Mouse (Mus musculus): ENCODE results near the gene Mgmt.

Gene Mgmt

GRCm38 (mm10) chr7:137054343-137054742 lies 159.9 kb downstream of the Mgmt start:
- no peak for DNase-seq (ENCODE audit: inconsistent age in 2 of 2, low spot score in 1 of 2)

- no peak for DNase-seq (ENCODE audit: inconsistent age in 2 of 2, low spot score in 1 of 2)
These were observed 161.7 kb downstream of the Mgmt start for GRCm38 (mm10) chr7:137056126-137056525.

GRCm38 (mm10) chr7:137060488-137060887 lies 166.1 kb downstream of the Mgmt start:
- no peak for DNase-seq (ENCODE audit: inconsistent age in 2 of 2, low spot score in 1 of 2)

GRCm38 (mm10) chr7:137061109-137061508 lies 166.7 kb downstream of the Mgmt start:
- DNase-seq (ENCODE audit: inconsistent age in 2 of 2, low spot score in 1 of 2): no peak

- DNase-seq (ENCODE audit: inconsistent age in 2 of 2, low spot score in 1 of 2): no peak
These were observed 169.8 kb downstream of the Mgmt start for GRCm38 (mm10) chr7:137064255-137064654.

- no peak for DNase-seq (ENCODE audit: inconsistent age in 2 of 2, low spot score in 1 of 2)
These were observed 171.0 kb downstream of the Mgmt start for GRCm38 (mm10) chr7:137065408-137065807.

- DNase-seq (ENCODE audit: inconsistent age in 2 of 2, low spot score in 1 of 2): peak in 1 of 2 experiments; percentile 72
These were observed 171.8 kb downstream of the Mgmt start for GRCm38 (mm10) chr7:137066211-137066610.

GRCm38 (mm10) chr7:137066997-137067396 lies 172.6 kb downstream of the Mgmt start:
- DNase-seq (ENCODE audit: inconsistent age in 2 of 2, low spot score in 1 of 2): no peak

GRCm38 (mm10) chr7:137067758-137068157 lies 173.3 kb downstream of the Mgmt start:
- DNase-seq (ENCODE audit: inconsistent age in 2 of 2, low spot score in 1 of 2): no peak

- peak; percentile 43 to 84 for DNase-seq (ENCODE audit: inconsistent age in 2 of 2, low spot score in 1 of 2)
These were observed 174.4 kb downstream of the Mgmt start for GRCm38 (mm10) chr7:137068796-137069195.

- peak in 1 of 2 experiments; percentile 60 for DNase-seq (ENCODE audit: inconsistent age in 2 of 2, low spot score in 1 of 2)
These were observed 175.4 kb downstream of the Mgmt start for GRCm38 (mm10) chr7:137069768-137070167.

- no peak for DNase-seq (ENCODE audit: inconsistent age in 2 of 2, low spot score in 1 of 2)
These were observed 176.9 kb downstream of the Mgmt start for GRCm38 (mm10) chr7:137071346-137071745.

- no peak for DNase-seq (ENCODE audit: inconsistent age in 2 of 2, low spot score in 1 of 2)
These were observed 179.5 kb downstream of the Mgmt start for GRCm38 (mm10) chr7:137073878-137074277.

- no peak for DNase-seq (ENCODE audit: inconsistent age in 2 of 2, low spot score in 1 of 2)
These were observed 179.9 kb downstream of the Mgmt start for GRCm38 (mm10) chr7:137074324-137074723.

- DNase-seq (ENCODE audit: inconsistent age in 2 of 2, low spot score in 1 of 2): peak in 1 of 2 experiments; percentile 80
These were observed 180.9 kb downstream of the Mgmt start for GRCm38 (mm10) chr7:137075301-137075700.

GRCm38 (mm10) chr7:137080171-137080570 lies 185.8 kb downstream of the Mgmt start:
- peak in 1 of 2 experiments; percentile 30 for DNase-seq (ENCODE audit: inconsistent age in 2 of 2, low spot score in 1 of 2)

GRCm38 (mm10) chr7:137082171-137082570 lies 187.8 kb downstream of the Mgmt start:
- no peak for DNase-seq (ENCODE audit: inconsistent age in 2 of 2, low spot score in 1 of 2)

GRCm38 (mm10) chr7:137084651-137085050 lies 190.2 kb downstream of the Mgmt start:
- no peak for DNase-seq (ENCODE audit: inconsistent age in 2 of 2, low spot score in 1 of 2)

GRCm38 (mm10) chr7:137085969-137086606 lies 191.7 kb downstream of the Mgmt start:
- DNase-seq (ENCODE audit: inconsistent age in 2 of 2, low spot score in 1 of 2): peak; percentile 77 to 92

GRCm38 (mm10) chr7:137087136-137087535 lies 192.7 kb downstream of the Mgmt start:
- DNase-seq (ENCODE audit: inconsistent age in 2 of 2, low spot score in 1 of 2): peak in 1 of 2 experiments; percentile 34

GRCm38 (mm10) chr7:137088141-137088540 lies 193.7 kb downstream of the Mgmt start:
- DNase-seq (ENCODE audit: inconsistent age in 2 of 2, low spot score in 1 of 2): no peak

- no peak for DNase-seq (ENCODE audit: inconsistent age in 2 of 2, low spot score in 1 of 2)
These were observed 200.1 kb downstream of the Mgmt start for GRCm38 (mm10) chr7:137094551-137094950.

GRCm38 (mm10) chr7:137095702-137096101 lies 201.3 kb downstream of the Mgmt start:
- DNase-seq (ENCODE audit: inconsistent age in 2 of 2, low spot score in 1 of 2): no peak
